Mouse (Mus musculus): ENCODE measurements at regions not wholly inside any gene's neighbourhood (a gene's known extent, or its start where the extent isn't known, plus 50 kb on each side); places are given as distances from the start of the nearest gene placed in this dataset.
A peak's percentile ranks its signal among the peaks of the same experiment; 100 is the strongest.

GRCm38 (mm10) chr1:96410837-96411612 is 460.9 kb downstream of the Slco4c1 start:
- no peak overlapping the region for H3K4me3 ChIP-seq
- no peak overlapping the region; the same call in 1 of the 2 replicates for H3K27ac ChIP-seq
- H3K4me1 ChIP-seq (replicated peaks): 0 out of 2 replicates have a peak, but pooled peaks cover 4% of the 10 kb centered on the region
- H3K9ac ChIP-seq: no peak overlapping the region
- 70% methylated on average over 4 of the region's 4 CpGs for WGBS
- H3K36me3 ChIP-seq: no peaks in the 10 kb centered on the region
- ATAC-seq (ENCODE audit: low FRiP score): peak; percentile 49
- H3K4me2 ChIP-seq: no peak overlapping the region
- H3K9me3 ChIP-seq: no peaks in the 10 kb centered on the region
- H3K27me3 ChIP-seq: no peaks in the 10 kb centered on the region

- Histone ChIP-seq H3K4me1 (replicated peaks) (no peaks in the 10 kb centered on the region), H3K27me3 (no peaks in the 10 kb centered on the region), H3K9me3 (no peaks in the 10 kb centered on the region), H3K36me3 (no peaks in the 10 kb centered on the region), H3K9ac (no peak overlapping the region), H3K4me2 (no peak overlapping the region), H3K27ac (no peak overlapping the region), H3K4me3 (no peak overlapping the region)
- ATAC-seq (ENCODE audit: low FRiP score): 0 out of 2 replicates have a peak, but pooled peaks have one; percentile 68
- WGBS: 64% methylated on average over 4 of the region's 4 CpGs
Observed at GRCm38 (mm10) chr1:96397982-96398381, 474.0 kb downstream of the Slco4c1 start.

GRCm38 (mm10) chr1:96388417-96388816 is 483.6 kb downstream of the Slco4c1 start:
- Histone ChIP-seq H3K4me1 (replicated peaks) (no peaks in the 10 kb centered on the region), H3K9me3 (no peaks in the 10 kb centered on the region), H3K4me2 (no peak overlapping the region), H3K9ac (no peak overlapping the region), H3K27ac (no peak overlapping the region), H3K27me3 (no peaks in the 10 kb centered on the region), H3K4me3 (no peak overlapping the region), H3K36me3 (no peaks in the 10 kb centered on the region)
- ATAC-seq (ENCODE audit: low FRiP score): no peak
- 94% methylated on average over 5 of the region's 5 CpGs for WGBS

- Histone ChIP-seq H3K9me3 (no peaks in the 10 kb centered on the region), H3K36me3 (no peaks in the 10 kb centered on the region), H3K27me3 (no peaks in the 10 kb centered on the region), H3K4me1 (replicated peaks) (no peaks in the 10 kb centered on the region), H3K9ac (no peak overlapping the region), H3K4me3 (no peak overlapping the region), H3K4me2 (no peak overlapping the region), H3K27ac (no peak overlapping the region)
- WGBS: 96% methylated on average over 1 of the region's 1 CpGs
- ATAC-seq (ENCODE audit: low FRiP score): no peak
Observed at GRCm38 (mm10) chr1:96385916-96386315, 486.1 kb downstream of the Slco4c1 start.

GRCm38 (mm10) chr1:96362713-96363441 is 509.1 kb downstream of the Slco4c1 start:
- WGBS: 75% methylated on average over 2 of the region's 2 CpGs
- H3K4me2 ChIP-seq: no peak overlapping the region
- no peaks in the 10 kb centered on the region for H3K9me3 ChIP-seq
- H3K27ac ChIP-seq: no peak overlapping the region
- H3K27me3 ChIP-seq: no peaks in the 10 kb centered on the region
- no peak overlapping the region for H3K9ac ChIP-seq
- H3K4me3 ChIP-seq: no peak overlapping the region
- H3K4me1 ChIP-seq (replicated peaks): no peaks in the 10 kb centered on the region
- H3K36me3 ChIP-seq: no peaks in the 10 kb centered on the region
- ATAC-seq (ENCODE audit: low FRiP score): peak; percentile 86

GRCm38 (mm10) chr1:96347231-96347630 is 524.7 kb downstream of the Slco4c1 start:
- Histone ChIP-seq H3K36me3 (no peaks in the 10 kb centered on the region), H3K27ac (no peak overlapping the region), H3K27me3 (no peaks in the 10 kb centered on the region), H3K4me2 (no peak overlapping the region), H3K9me3 (no peaks in the 10 kb centered on the region), H3K4me3 (no peak overlapping the region), H3K9ac (no peak overlapping the region), H3K4me1 (replicated peaks) (no peaks in the 10 kb centered on the region)
- ATAC-seq (ENCODE audit: low FRiP score): no peak
- WGBS: 22% methylated on average over 1 of the region's 1 CpGs

GRCm38 (mm10) chr1:96346465-96347002 is 525.4 kb downstream of the Slco4c1 start:
- no peaks in the 10 kb centered on the region for H3K36me3 ChIP-seq
- peak; percentile 90 for ATAC-seq (ENCODE audit: low FRiP score)
- H3K4me3 ChIP-seq: no peak overlapping the region
- H3K27me3 ChIP-seq: no peaks in the 10 kb centered on the region
- no peaks in the 10 kb centered on the region for H3K4me1 ChIP-seq (replicated peaks)
- no peak overlapping the region for H3K4me2 ChIP-seq
- WGBS: 45% methylated on average over 5 of the region's 5 CpGs
- no peak overlapping the region for H3K27ac ChIP-seq
- no peak overlapping the region for H3K9ac ChIP-seq
- H3K9me3 ChIP-seq: no peaks in the 10 kb centered on the region

- Histone ChIP-seq H3K9ac (no peak overlapping the region), H3K27ac (no peak overlapping the region), H3K36me3 (no peaks in the 10 kb centered on the region), H3K4me1 (replicated peaks) (no peaks in the 10 kb centered on the region), H3K4me2 (no peak overlapping the region), H3K27me3 (no peaks in the 10 kb centered on the region), H3K4me3 (no peak overlapping the region), H3K9me3 (no peaks in the 10 kb centered on the region)
- 90% methylated on average over 1 of the region's 1 CpGs for WGBS
- no peak for ATAC-seq (ENCODE audit: low FRiP score)
Observed at GRCm38 (mm10) chr1:96315721-96316120, 556.2 kb downstream of the Slco4c1 start.

- Histone ChIP-seq H3K36me3 (no peaks in the 10 kb centered on the region), H3K4me3 (no peak overlapping the region), H3K9ac (no peak overlapping the region), H3K27ac (no peak overlapping the region), H3K9me3 (no peaks in the 10 kb centered on the region), H3K4me1 (replicated peaks) (no peaks in the 10 kb centered on the region), H3K4me2 (no peak overlapping the region), H3K27me3 (no peaks in the 10 kb centered on the region)
- 41% methylated on average over 5 of the region's 5 CpGs for WGBS
- 0 out of 2 replicates have a peak, but pooled peaks have one; percentile 39 for ATAC-seq (ENCODE audit: low FRiP score)
Observed at GRCm38 (mm10) chr1:96301238-96301637, 570.7 kb downstream of the Slco4c1 start.

- H3K27ac ChIP-seq: no peak overlapping the region
- no peak for ATAC-seq (ENCODE audit: low FRiP score)
- no peak overlapping the region for H3K4me2 ChIP-seq
- H3K9ac ChIP-seq: no peak overlapping the region
- no peaks in the 10 kb centered on the region for H3K27me3 ChIP-seq
- H3K36me3 ChIP-seq: no peaks in the 10 kb centered on the region
- H3K4me3 ChIP-seq: no peak overlapping the region
- WGBS: 78% methylated on average over 1 of the region's 1 CpGs
- H3K9me3 ChIP-seq: no peaks in the 10 kb centered on the region
- H3K4me1 ChIP-seq (replicated peaks): no peaks in the 10 kb centered on the region
Observed at GRCm38 (mm10) chr1:96278046-96278576, 593.9 kb downstream of the Slco4c1 start.

GRCm38 (mm10) chr1:96276646-96277045 is 595.3 kb downstream of the Slco4c1 start:
- Histone ChIP-seq H3K27me3 (no peaks in the 10 kb centered on the region), H3K4me1 (replicated peaks) (no peaks in the 10 kb centered on the region), H3K4me3 (no peak overlapping the region), H3K9ac (no peak overlapping the region), H3K27ac (no peak overlapping the region), H3K4me2 (no peak overlapping the region), H3K9me3 (no peaks in the 10 kb centered on the region), H3K36me3 (no peaks in the 10 kb centered on the region)
- 68% methylated on average over 2 of the region's 2 CpGs for WGBS
- no peak for ATAC-seq (ENCODE audit: low FRiP score)

Measured in hindbrain, embryonic 13.5 days (tissue).